Mouse (Mus musculus): ENCODE measurements around the gene Tspan14.

GRCm38 (mm10) chr14:40927041-40927440 lies 39.6 kb downstream of the Tspan14 start:
- no peak for TF ChIP-seq CTCF (IDR thresholded peaks at IDR 0.05; ENCODE audit: low read depth, low read length)
- no peak for TF ChIP-seq POLR2A (IDR thresholded peaks at IDR 0.05; ENCODE audit: extremely low read depth, insufficient read depth, low read length)
